Mouse (Mus musculus) G1E (cell line): ENCODE data around the gene Papss2.

Source experiments
- CTCF ChIP-seq: IDR thresholded peaks from 2 replicates; pipeline ENCODE4 v1.5.1; 2012; ENCODE audit warnings: low read depth, low read length, inconsistent platforms, mixed read lengths
- GATA1 ChIP-seq: IDR thresholded peaks from 2 replicates; pipeline ENCODE4 v1.6.1; 2012; ENCODE audit warnings: borderline replicate concordance, low read length, inconsistent platforms, mixed read lengths
- POLR2AphosphoS5 ChIP-seq: IDR thresholded peaks from 2 replicates; pipeline ENCODE4 v1.6.1; 2012; ENCODE audit warnings: low read depth, low read length, inconsistent platforms; ENCODE audit not compliant: insufficient replicate concordance
- TAL1 ChIP-seq: conservative IDR thresholded peaks from 2 replicates; pipeline ENCODE4 v1.6.1; 2012; ENCODE audit warnings: low read depth, low read length, inconsistent platforms, mixed read lengths

- TF ChIP-seq CTCF = no peak
- no peak for TF ChIP-seq POLR2AphosphoS5
- TF ChIP-seq TAL1 = no peak
- no peak for TF ChIP-seq GATA1
Observed at GRCm38 (mm10) chr19:32550446-32550845, 45.1 kb upstream of the Papss2 start.
